Mouse (Mus musculus): ENCODE results near the gene Hormad1. TPM values are rescaled to one million over a fixed set of nuclear protein-coding genes. Genes with fewer than 3 reads are reported as not detected.
"Not testable (repeated sequence)": the region's sequence is repeated elsewhere in the genome, so short reads cannot be mapped to it uniquely, and the experiment has no call there.

Gene Hormad1
- polyA plus RNA-seq, 1 experiment from 2014 or later, result not detected

GRCm38 (mm10) chr3:95613996-95614395, 54.5 kb downstream of the Hormad1 start:
- no peaks in the 10 kb centered on the region for H3K27me3 ChIP-seq (ENCODE audit: insufficient read depth, low read length)
- H3K36me3 ChIP-seq (replicated peaks; ENCODE audit: insufficient read depth, low read length), result peaks cover 51% of the 10 kb centered on the region
- H3K4me2 ChIP-seq (ENCODE audit: low read depth, low read length), result no peak overlapping the region
- H3K4me3 ChIP-seq (ENCODE audit: low read depth, low read length), result no peak overlapping the region
- no peak for TF ChIP-seq EP300 (IDR thresholded peaks at IDR 0.05; ENCODE audit: low read depth)
- TF ChIP-seq CTCF (IDR thresholded peaks at IDR 0.05; ENCODE audit: low read depth), result no peak
- no peak overlapping the region for H3K27ac ChIP-seq (ENCODE audit: low read depth)
- no peaks in the 10 kb centered on the region for H3K4me1 ChIP-seq (ENCODE audit: insufficient read depth)
- no peak overlapping the region for H3K9ac ChIP-seq (replicated peaks)
- WGBS (ENCODE audit: insufficient replicate concordance), result 79% methylated on average over 1 of the region's 1 CpGs
- no peak for DNase-seq
- no peak for ATAC-seq
- H3K9me3 ChIP-seq (ENCODE audit: low read length), result no peaks in the 10 kb centered on the region

GRCm38 (mm10) chr3:95618511-95618910, 59.0 kb downstream of the Hormad1 start:
- Histone ChIP-seq H3K27ac (ENCODE audit: low read depth) (no peak overlapping the region), H3K36me3 (replicated peaks; ENCODE audit: insufficient read depth, low read length) (peaks cover 46% of the 10 kb centered on the region), H3K4me3 (ENCODE audit: low read depth, low read length) (no peak overlapping the region), H3K9ac (replicated peaks) (no peak overlapping the region; the same call in 1 of the 2 replicates), H3K27me3 (ENCODE audit: insufficient read depth, low read length) (no peaks in the 10 kb centered on the region), H3K4me1 (ENCODE audit: insufficient read depth) (no peaks in the 10 kb centered on the region), H3K4me2 (ENCODE audit: low read depth, low read length) (no peak overlapping the region), H3K9me3 (ENCODE audit: low read length) (no peaks in the 10 kb centered on the region)
- no peak for ATAC-seq
- DNase-seq, result no peak
- WGBS (ENCODE audit: insufficient replicate concordance), result 88% methylated on average over 1 of the region's 1 CpGs
- TF ChIP-seq CTCF (IDR thresholded peaks at IDR 0.05; ENCODE audit: low read depth) (no peak), EP300 (IDR thresholded peaks at IDR 0.05; ENCODE audit: low read depth) (no peak)

- 75% methylated on average over 1 of the region's 1 CpGs for WGBS (ENCODE audit: insufficient replicate concordance)
- peaks cover 36% of the 10 kb centered on the region for H3K36me3 ChIP-seq (replicated peaks; ENCODE audit: insufficient read depth, low read length)
- TF ChIP-seq CTCF (IDR thresholded peaks at IDR 0.05; ENCODE audit: low read depth) (no peak), EP300 (IDR thresholded peaks at IDR 0.05; ENCODE audit: low read depth) (no peak)
Measured at GRCm38 (mm10) chr3:95621241-95621640, 61.8 kb downstream of the Hormad1 start.

GRCm38 (mm10) chr3:95622421-95622820, 62.9 kb downstream of the Hormad1 start:
- WGBS (ENCODE audit: insufficient replicate concordance), result 96% methylated on average over 20 of the region's 20 CpGs
- not testable (repeated sequence) for H3K27ac ChIP-seq (ENCODE audit: low read depth); H3K9ac ChIP-seq (replicated peaks); DNase-seq; H3K4me3 ChIP-seq (ENCODE audit: low read depth, low read length); ATAC-seq; H3K9me3 ChIP-seq (ENCODE audit: low read length); H3K4me1 ChIP-seq (ENCODE audit: insufficient read depth); H3K27me3 ChIP-seq (ENCODE audit: insufficient read depth, low read length); H3K4me2 ChIP-seq (ENCODE audit: low read depth, low read length)
- H3K36me3 ChIP-seq (replicated peaks; ENCODE audit: insufficient read depth, low read length), result peaks cover 40% of the 10 kb centered on the region

More at GRCm38 (mm10) chr3:95621241-95621640, 61.8 kb downstream of the Hormad1 start:
- Histone ChIP-seq H3K4me1 (ENCODE audit: insufficient read depth) (peaks cover 3% of the 10 kb centered on the region), H3K9me3 (ENCODE audit: low read length) (no peaks in the 10 kb centered on the region), H3K27ac (ENCODE audit: low read depth) (no peak overlapping the region), H3K27me3 (ENCODE audit: insufficient read depth, low read length) (no peaks in the 10 kb centered on the region), H3K9ac (replicated peaks) (no peak overlapping the region), H3K4me3 (ENCODE audit: low read depth, low read length) (no peak overlapping the region), H3K4me2 (ENCODE audit: low read depth, low read length) (no peak overlapping the region)
- ATAC-seq (no peak), DNase-seq (no peak)

- Histone ChIP-seq H3K27ac (ENCODE audit: low read depth) (no peak overlapping the region), H3K4me2 (ENCODE audit: low read depth, low read length) (no peak overlapping the region), H3K27me3 (ENCODE audit: insufficient read depth, low read length) (no peaks in the 10 kb centered on the region), H3K4me1 (ENCODE audit: insufficient read depth) (peaks cover 5% of the 10 kb centered on the region), H3K9me3 (ENCODE audit: low read length) (no peaks in the 10 kb centered on the region), H3K36me3 (replicated peaks; ENCODE audit: insufficient read depth, low read length) (peaks cover 40% of the 10 kb centered on the region), H3K9ac (replicated peaks) (no peak overlapping the region), H3K4me3 (ENCODE audit: low read depth, low read length) (no peak overlapping the region)
- 78% methylated on average over 2 of the region's 2 CpGs for WGBS (ENCODE audit: insufficient replicate concordance)
- ATAC-seq, result no peak
- TF ChIP-seq CTCF (IDR thresholded peaks at IDR 0.05; ENCODE audit: low read depth), result no peak
- TF ChIP-seq EP300 (IDR thresholded peaks at IDR 0.05; ENCODE audit: low read depth), result no peak
- no peak for DNase-seq
Measured at GRCm38 (mm10) chr3:95623551-95623950, 64.1 kb downstream of the Hormad1 start.

- Histone ChIP-seq H3K27ac (ENCODE audit: low read depth) (peak overlapping the region; percentile 86), H3K9ac (replicated peaks) (peak overlapping the region; percentile 52; the same call in 1 of the 2 replicates), H3K4me3 (ENCODE audit: low read depth, low read length) (peak overlapping the region; percentile 78), H3K4me2 (ENCODE audit: low read depth, low read length) (peak overlapping the region; percentile 71), H3K36me3 (replicated peaks; ENCODE audit: insufficient read depth, low read length) (peaks cover 42% of the 10 kb centered on the region)
- WGBS (ENCODE audit: insufficient replicate concordance), result 78% methylated on average over 5 of the region's 5 CpGs
- not testable (repeated sequence) for H3K27me3 ChIP-seq (ENCODE audit: insufficient read depth, low read length); H3K4me1 ChIP-seq (ENCODE audit: insufficient read depth); H3K9me3 ChIP-seq (ENCODE audit: low read length); ATAC-seq; DNase-seq
Measured at GRCm38 (mm10) chr3:95623991-95624515, 64.6 kb downstream of the Hormad1 start.

Data from liver, postnatal 0 days (tissue).